In the genomic region with DNA sequence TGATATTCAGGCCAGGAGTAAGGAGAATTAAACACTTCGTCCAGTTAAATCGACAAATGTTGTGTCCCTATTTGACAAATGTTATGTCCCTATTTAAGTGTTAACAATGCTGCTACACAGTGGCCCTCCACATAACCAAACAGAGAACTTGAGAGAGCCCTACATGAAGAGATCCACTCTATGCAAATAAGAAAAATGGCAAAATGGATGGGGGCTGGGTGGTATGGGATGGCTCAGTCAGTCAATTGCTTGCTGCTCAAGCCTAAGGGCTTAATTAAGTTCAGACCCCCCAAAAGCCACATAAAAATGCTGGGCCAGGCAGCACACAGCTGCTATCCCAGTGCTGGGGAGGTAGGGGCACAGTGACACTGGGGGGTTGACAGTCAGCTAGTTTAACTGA, we compare ENCODE assay signal across 10 mouse cellular contexts. TPM values are rescaled to one million over a fixed set of nuclear protein-coding genes. Genes with fewer than 3 reads are reported as not detected.
DNase-seq lines count a peak whose midpoint lies in the region; ATAC-seq lines count a peak whose summit lies in the region.
"Had no signal": no experiment of that assay in that cellular context is flagged by ENCODE, and none has a peak within 500 bp of the region (broad histone marks: within the 10 kb centered on the region; RNA-seq: fewer than 3 reads in every experiment).

No protein-coding gene starts in this region.

- H3K27ac ChIP-seq in heart, embryonic 11.5 days (ENCODE audit: low read depth, low read length): peak overlapping the region; percentile 76
- H3K27ac ChIP-seq in neural tube, embryonic 11.5 days (ENCODE audit: low read depth, low read length): peak overlapping the region; percentile 63; the same call in 1 of the 2 replicates
- peak overlapping the region; percentile 27; the same call in 1 of the 2 replicates for H3K27ac ChIP-seq in midbrain, embryonic 11.5 days (ENCODE audit: low read depth, low read length)

- no peaks in the 10 kb centered on the region for H3K27me3 ChIP-seq in heart, embryonic 11.5 days (ENCODE audit: control insufficient read depth, insufficient read depth, low read length)
- H3K27me3 ChIP-seq in neural tube, embryonic 11.5 days (ENCODE audit: control insufficient read depth, insufficient read depth, low read length): no peaks in the 10 kb centered on the region
- H3K27me3 ChIP-seq in midbrain, embryonic 11.5 days (ENCODE audit: control insufficient read depth, insufficient read depth, low read length): no peaks in the 10 kb centered on the region

- DNase-seq in heart, postnatal 14 days: no peak
- DNase-seq in neural tube, embryonic 11.5 days (ENCODE audit: low spot score): no peak
- DNase-seq in neural tube, embryonic 10.5 days (ENCODE audit: extremely low spot score, low spot score): no peak
- DNase-seq in midbrain, embryonic 11.5 days (ENCODE audit: low spot score, missing footprints): peak; percentile 84
- DNase-seq in yolk sac, embryonic 10.5 days (ENCODE audit: low spot score): no peak
- no peak for DNase-seq in left cerebral cortex, adult 8-10 months (ENCODE audit: low spot score in 2 of 2)
- DNase-seq: thymus, adult 18-20 months had no signal

- no peaks in the 10 kb centered on the region for H3K9me3 ChIP-seq in heart, embryonic 11.5 days (replicated peaks; ENCODE audit: control insufficient read depth, low read length)
- H3K9me3 ChIP-seq in neural tube, embryonic 11.5 days (ENCODE audit: control insufficient read depth, low read length): no peaks in the 10 kb centered on the region
- H3K9me3 ChIP-seq in midbrain, embryonic 11.5 days (ENCODE audit: control insufficient read depth, low read length): no peaks in the 10 kb centered on the region

- H3K36me3 ChIP-seq in heart, embryonic 11.5 days (ENCODE audit: control insufficient read depth, insufficient read depth, low read length): no peaks in the 10 kb centered on the region
- H3K36me3 ChIP-seq in neural tube, embryonic 11.5 days (ENCODE audit: control insufficient read depth, insufficient read depth, low read length): no peaks in the 10 kb centered on the region
- H3K36me3 ChIP-seq in midbrain, embryonic 11.5 days (ENCODE audit: control insufficient read depth, insufficient read depth, low read length): no peaks in the 10 kb centered on the region

- intact Hi-C loops in heart, postnatal 14 days (cut with DNase I): loop anchor here (5.0 kb wide), 2 partner anchors 37 to 428 kb away; partner anchors contain the start of gene Dennd4a

- H3K9ac ChIP-seq in heart, embryonic 11.5 days (ENCODE audit: low read depth, low read length): no peak overlapping the region
- H3K9ac ChIP-seq in neural tube, embryonic 11.5 days (ENCODE audit: low read length): no peak overlapping the region
- H3K9ac ChIP-seq in midbrain, embryonic 11.5 days (ENCODE audit: low read length): no peak overlapping the region

- H3K4me2 ChIP-seq in heart, embryonic 11.5 days: no peak overlapping the region
- no peak overlapping the region for H3K4me2 ChIP-seq in neural tube, embryonic 11.5 days (ENCODE audit: low read depth)
- no peak overlapping the region for H3K4me2 ChIP-seq in midbrain, embryonic 11.5 days

- WGBS in heart, embryonic 11.5 days (ENCODE audit: insufficient replicate concordance): 78% methylated on average over 2 of the region's 2 CpGs
- 79% methylated on average over 2 of the region's 2 CpGs for WGBS in neural tube, embryonic 11.5 days
- WGBS in midbrain, embryonic 11.5 days: 68% methylated on average over 2 of the region's 2 CpGs

- ATAC-seq in heart, embryonic 11.5 days (replicated peaks; ENCODE audit: insufficient number of reproducible peaks, low FRiP score, low TSS enrichment): no peak
- ATAC-seq in neural tube, embryonic 11.5 days (ENCODE audit: insufficient read depth, low FRiP score, low TSS enrichment): no peak
- ATAC-seq in midbrain, embryonic 11.5 days (ENCODE audit: low FRiP score): no peak
- ATAC-seq in erythroid progenitor cell, adult 5-6 weeks (replicated peaks; ENCODE audit: low FRiP score, poor library complexity, severe bottlenecking): no peak

- H3K4me1 ChIP-seq in heart, embryonic 11.5 days (ENCODE audit: control insufficient read depth, insufficient read depth, low read length): peaks cover 22% of the 10 kb centered on the region
- H3K4me1 ChIP-seq in neural tube, embryonic 11.5 days (ENCODE audit: control insufficient read depth, insufficient read depth, low read length): peaks cover 5% of the 10 kb centered on the region
- H3K4me1 ChIP-seq in midbrain, embryonic 11.5 days (ENCODE audit: control insufficient read depth, insufficient read depth, low read length): 0 out of 2 replicates have a peak, but pooled peaks cover 3% of the 10 kb centered on the region

- no peak overlapping the region for H3K4me3 ChIP-seq in heart, embryonic 11.5 days (ENCODE audit: low read depth, low read length)
- no peak overlapping the region for H3K4me3 ChIP-seq in neural tube, embryonic 11.5 days (ENCODE audit: low read depth, low read length)
- no peak overlapping the region for H3K4me3 ChIP-seq in midbrain, embryonic 11.5 days (ENCODE audit: low read depth, low read length)
- H3K4me3 ChIP-seq: erythroblast, embryonic 14.5 days had no signal

RNA-seq across cellular contexts. Expression of gene Dennd4a, which starts 36.3 kb away (rescaled TPM):
- 7.1 and 8.4 TPM in 2 replicates for polyA plus RNA-seq in heart, embryonic 11.5 days (2014; fragmentation: Nextera tagmentation; extraction: Ambion mirVana)
- total RNA-seq in heart, postnatal 14 days (2021): 10 to 100 TPM; 10.6 to 12.6 TPM
- 10.1 and 10.8 TPM in 2 replicates for polyA plus RNA-seq in neural tube, embryonic 11.5 days (2014; fragmentation: Nextera tagmentation; extraction: Ambion mirVana)
- 8.4 and 8.9 TPM in 2 replicates for polyA plus RNA-seq in midbrain, embryonic 11.5 days (2014; fragmentation: Nextera tagmentation; extraction: Ambion mirVana)
- total RNA-seq in erythroid progenitor cell, adult 5-6 weeks (2015; ENCODE audit: low replicate concordance): 516 and 530 TPM in 2 replicates
- 444 and 512 TPM in 2 replicates for total RNA-seq in erythroid progenitor cell, adult 5-6 weeks (2017; ENCODE audit: low replicate concordance)
- total RNA-seq in left cerebral cortex, adult 8-10 months (2022): 10 to 100 TPM; 58.1 to 71.8 (median 63.5) TPM

RNA-seq across cellular contexts. Expression of gene Rab11a, which starts 37.3 kb away (rescaled TPM):
- 360 and 376 TPM in 2 replicates for polyA plus RNA-seq in heart, embryonic 11.5 days (2014; fragmentation: Nextera tagmentation; extraction: Ambion mirVana)
- total RNA-seq in heart, postnatal 14 days (2021): 100 to 1,000 TPM; 216 to 231 TPM
- polyA plus RNA-seq in neural tube, embryonic 11.5 days (2014; fragmentation: Nextera tagmentation; extraction: Ambion mirVana): 292 and 312 TPM in 2 replicates
- polyA plus RNA-seq in midbrain, embryonic 11.5 days (2014; fragmentation: Nextera tagmentation; extraction: Ambion mirVana): 300 and 312 TPM in 2 replicates
- 127 and 143 TPM in 2 replicates for total RNA-seq in erythroid progenitor cell, adult 5-6 weeks (2015; ENCODE audit: low replicate concordance)
- 68.2 and 92.5 TPM in 2 replicates for total RNA-seq in erythroid progenitor cell, adult 5-6 weeks (2017; ENCODE audit: low replicate concordance)
- total RNA-seq in left cerebral cortex, adult 8-10 months (2022): 100 to 1,000 TPM; 237 to 269 (median 250) TPM

Comparison
In these comparisons a context has a peak if more than half of its experiments do, and no peak if none do; other contexts are left out.
1. RNA of gene Dennd4a, which starts 36.3 kb away (total RNA-seq): 444 to 530 TPM in erythroid progenitor cell, adult 5-6 weeks; 58.1 to 71.8 TPM in left cerebral cortex, adult 8-10 months and 10.6 to 12.6 TPM in heart, postnatal 14 days; every median in the first group is over 4 times any median in the second.
2. Peak in every context shown above with its lines, with median percentiles within 50 percentile points of each other: H3K27ac ChIP-seq.